Mouse (Mus musculus): ENCODE measurements around the gene Elf2. TPM values are rescaled to one million over a fixed set of nuclear protein-coding genes. Genes with fewer than 3 reads are reported as not detected.

Elf2 gene
- total and polyA plus RNA-seq, 3 experiments: 38.0 to 53.3 (median 46.5) TPM

GRCm38 (mm10) chr3:51230146-51230835 lies 110.2 kb downstream of the Elf2 start (continued):
- peak; percentile 77 for TF ChIP-seq SIN3A (IDR thresholded peaks at IDR 0.05; ENCODE audit: low read length)
- TF ChIP-seq UBTF (IDR thresholded peaks at IDR 0.05; ENCODE audit: borderline replicate concordance, insufficient read depth, low read depth, low read length): no peak
- no peak for TF ChIP-seq ZC3H11A (IDR thresholded peaks at IDR 0.05; ENCODE audit: low read depth, low read length)
- TF ChIP-seq HCFC1 (IDR thresholded peaks at IDR 0.05; ENCODE audit: low read depth, low read length): no peak
- TF ChIP-seq MAFK (IDR thresholded peaks at IDR 0.05; ENCODE audit: borderline replicate concordance, low read depth, low read length): no peak; the same call in 1 of the 2 replicates
- no peak for TF ChIP-seq ZMIZ1 (IDR thresholded peaks at IDR 0.05; ENCODE audit: low read depth, low read length)
- no peak for TF ChIP-seq MAZ (IDR thresholded peaks at IDR 0.05; ENCODE audit: low read depth, low read length)
- TF ChIP-seq POLR2A (IDR thresholded peaks at IDR 0.05; ENCODE audit: control insufficient read depth in 1 of 2, insufficient read depth in 1 of 2, low read depth in 1 of 2, low read length in 2 of 2, poor library complexity in 1 of 2): no peak
- no peak for TF ChIP-seq NRF1 (IDR thresholded peaks at IDR 0.05; ENCODE audit: insufficient read depth, low read depth, low read length, poor library complexity, severe bottlenecking)
- no peak for TF ChIP-seq CTCF (IDR thresholded peaks at IDR 0.05 in 2 of 3, conservative IDR thresholded peaks at IDR 0.05 in 1 of 3; ENCODE audit: control insufficient read depth in 1 of 3, insufficient read depth in 1 of 3, low read depth in 2 of 3, low read length in 3 of 3, poor library complexity in 1 of 3, severe bottlenecking in 1 of 3)
- TF ChIP-seq CHD2 (IDR thresholded peaks at IDR 0.05; ENCODE audit: low read length): no peak
- peak; percentile 54 for TF ChIP-seq GATA1 (IDR thresholded peaks at IDR 0.05; ENCODE audit: low read depth, low read length)
- TF ChIP-seq JUND (IDR thresholded peaks at IDR 0.05; ENCODE audit: low read depth, low read length): no peak

- Histone ChIP-seq H3K4me3 (ENCODE audit: control insufficient read depth in 1 of 2, insufficient read depth in 1 of 2, low read depth in 2 of 2, low read length in 2 of 2) (no peak overlapping the region), H3K4me1 (ENCODE audit: control insufficient read depth in 1 of 2, insufficient read depth in 2 of 2, low read length in 2 of 2) (peaks cover 37 to 67% of the 10 kb centered on the region in 2 experiments), H3K9ac (ENCODE audit: control insufficient read depth, low read depth, low read length, poor library complexity, severe bottlenecking) (peak overlapping the region; percentile 0; the same call in 1 of the 2 replicates), H3K27ac (ENCODE audit: control insufficient read depth, low read depth, low read length) (peak overlapping the region; percentile 97), H3K36me3 (ENCODE audit: control insufficient read depth in 1 of 2, insufficient read depth in 2 of 2, low read length in 2 of 2) (peaks cover 0 to 76% of the 10 kb centered on the region in 2 experiments; a peak in 2 of 4 replicates), H3K79me2 (ENCODE audit: control insufficient read depth, insufficient read depth, low read length, poor library complexity) (peaks cover 54% of the 10 kb centered on the region), H3K27me3 (ENCODE audit: control insufficient read depth in 1 of 2, insufficient read depth in 2 of 2, low read length in 2 of 2) (no peaks in the 10 kb centered on the region), H3K9me3 (replicated peaks; ENCODE audit: insufficient read depth, low read length) (no peaks in the 10 kb centered on the region)
- TF ChIP-seq EP300 (IDR thresholded peaks at IDR 0.05; ENCODE audit: low read depth in 1 of 2, low read length in 2 of 2): no peak
- 0 out of 2 replicates have a peak, but pooled peaks have one; percentile 24 for TF ChIP-seq GATA1 (IDR thresholded peaks at IDR 0.05; ENCODE audit: low read depth, low read length)
- TF ChIP-seq CTCF (IDR thresholded peaks at IDR 0.05 in 2 of 3, conservative IDR thresholded peaks at IDR 0.05 in 1 of 3; ENCODE audit: control insufficient read depth in 1 of 3, insufficient read depth in 1 of 3, low read depth in 2 of 3, low read length in 3 of 3, poor library complexity in 1 of 3, severe bottlenecking in 1 of 3): no peak
- no peak for TF ChIP-seq KAT2A (conservative IDR thresholded peaks at IDR 0.05; ENCODE audit: low read depth, low read length)
- no peak for DNase-seq (ENCODE audit: low read depth, low spot score)
These were observed 111.2 kb downstream of the Elf2 start for GRCm38 (mm10) chr3:51229226-51229625.

GRCm38 (mm10) chr3:51228821-51229205 lies 111.7 kb downstream of the Elf2 start:
- H3K9me3 ChIP-seq (replicated peaks; ENCODE audit: insufficient read depth, low read length): no peaks in the 10 kb centered on the region
- H3K27ac ChIP-seq (ENCODE audit: control insufficient read depth, low read depth, low read length): peak overlapping the region; percentile 51; the same call in 1 of the 2 replicates
- H3K9ac ChIP-seq (ENCODE audit: control insufficient read depth, low read depth, low read length, poor library complexity, severe bottlenecking): no peak overlapping the region
- peaks cover 0 to 75% of the 10 kb centered on the region in 2 experiments; a peak in 2 of 4 replicates for H3K36me3 ChIP-seq (ENCODE audit: control insufficient read depth in 1 of 2, insufficient read depth in 2 of 2, low read length in 2 of 2)
- H3K4me1 ChIP-seq (ENCODE audit: control insufficient read depth in 1 of 2, insufficient read depth in 2 of 2, low read length in 2 of 2): peaks cover 36 to 65% of the 10 kb centered on the region in 2 experiments
- no peaks in the 10 kb centered on the region for H3K27me3 ChIP-seq (ENCODE audit: control insufficient read depth in 1 of 2, insufficient read depth in 2 of 2, low read length in 2 of 2)
- no peak overlapping the region for H3K4me3 ChIP-seq (ENCODE audit: control insufficient read depth in 1 of 2, insufficient read depth in 1 of 2, low read depth in 2 of 2, low read length in 2 of 2)
- DNase-seq (ENCODE audit: low read depth, low spot score): peak; percentile 34
- H3K79me2 ChIP-seq (ENCODE audit: control insufficient read depth, insufficient read depth, low read length, poor library complexity): peaks cover 54% of the 10 kb centered on the region
- TF ChIP-seq TCF12 (IDR thresholded peaks at IDR 0.05; ENCODE audit: low read depth, low read length): no peak
- TF ChIP-seq E2F4 (IDR thresholded peaks at IDR 0.05; ENCODE audit: borderline replicate concordance, low read depth, low read length): no peak
- TF ChIP-seq TBP (IDR thresholded peaks at IDR 0.05; ENCODE audit: low read depth, low read length): no peak
- no peak for TF ChIP-seq ZNF384 (IDR thresholded peaks at IDR 0.05; ENCODE audit: low read depth, low read length)
- TF ChIP-seq ETS1 (IDR thresholded peaks at IDR 0.05; ENCODE audit: low read depth, low read length): no peak
- TF ChIP-seq ZC3H11A (IDR thresholded peaks at IDR 0.05; ENCODE audit: low read depth, low read length): no peak
- TF ChIP-seq POLR2A (IDR thresholded peaks at IDR 0.05; ENCODE audit: control insufficient read depth in 1 of 2, insufficient read depth in 1 of 2, low read depth in 1 of 2, low read length in 2 of 2, poor library complexity in 1 of 2): no peak
- TF ChIP-seq MYC (IDR thresholded peaks at IDR 0.05; ENCODE audit: low read depth, low read length): no peak
- no peak for TF ChIP-seq CHD2 (IDR thresholded peaks at IDR 0.05; ENCODE audit: low read length)
- no peak for TF ChIP-seq TAL1 (IDR thresholded peaks at IDR 0.05; ENCODE audit: low read length)
- TF ChIP-seq POLR2AphosphoS5 (IDR thresholded peaks at IDR 0.05; ENCODE audit: borderline replicate concordance, low read depth, low read length): no peak
- no peak for TF ChIP-seq UBTF (IDR thresholded peaks at IDR 0.05; ENCODE audit: borderline replicate concordance, insufficient read depth, low read depth, low read length)
- TF ChIP-seq SIN3A (IDR thresholded peaks at IDR 0.05; ENCODE audit: low read length): no peak
- no peak for TF ChIP-seq MAX (IDR thresholded peaks at IDR 0.05; ENCODE audit: low read length)
- TF ChIP-seq MXI1 (IDR thresholded peaks at IDR 0.05; ENCODE audit: low read depth, low read length): no peak
- no peak for TF ChIP-seq MEF2A (IDR thresholded peaks at IDR 0.05; ENCODE audit: extremely low read depth, insufficient replicate concordance, low read depth, low read length, poor library complexity, severe bottlenecking)
